Mouse (Mus musculus): Measurements from ENCODE around the gene Kctd6.
"Not testable (repeated sequence)": the region's sequence is repeated elsewhere in the genome, so short reads cannot be mapped to it uniquely, and the experiment has no call there.

Kctd6 gene

DNA sequence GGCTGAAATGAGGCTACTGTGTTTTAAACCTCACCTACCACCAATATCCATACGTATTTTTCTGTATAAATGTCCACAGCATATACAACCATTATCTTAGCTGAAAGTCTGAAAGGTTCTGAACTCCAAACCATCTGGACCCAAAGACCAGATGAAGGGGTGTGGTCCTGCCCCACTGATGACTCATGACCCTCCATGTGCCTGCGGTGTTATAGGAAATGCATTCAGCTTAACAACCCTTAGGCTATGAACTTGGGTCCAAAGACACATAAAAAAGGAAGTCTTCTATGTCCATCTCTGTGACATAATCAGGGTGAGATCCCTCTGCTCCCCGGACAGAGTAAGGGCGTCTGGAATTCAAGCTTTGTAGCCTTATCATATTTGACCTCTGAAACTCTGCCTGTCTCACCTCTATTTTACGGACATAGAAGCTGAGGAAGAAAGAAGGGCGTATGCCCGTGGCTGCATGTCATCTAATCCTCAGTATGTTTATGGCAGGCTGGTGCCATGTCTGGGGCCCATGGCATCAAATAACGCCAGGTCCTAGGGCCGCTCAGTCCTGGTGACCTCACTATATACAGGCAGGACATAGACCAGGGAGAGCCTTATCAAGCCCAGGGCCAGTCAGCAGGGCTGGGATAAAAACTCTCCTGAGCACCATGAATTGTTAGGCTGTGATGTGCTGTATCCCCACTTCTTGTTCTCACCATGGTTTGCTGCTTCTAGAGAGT, 36.4 kb downstream of the Kctd6 start:
- DNase-seq (ENCODE audit: low read depth, low spot score) = no peak

DNA sequence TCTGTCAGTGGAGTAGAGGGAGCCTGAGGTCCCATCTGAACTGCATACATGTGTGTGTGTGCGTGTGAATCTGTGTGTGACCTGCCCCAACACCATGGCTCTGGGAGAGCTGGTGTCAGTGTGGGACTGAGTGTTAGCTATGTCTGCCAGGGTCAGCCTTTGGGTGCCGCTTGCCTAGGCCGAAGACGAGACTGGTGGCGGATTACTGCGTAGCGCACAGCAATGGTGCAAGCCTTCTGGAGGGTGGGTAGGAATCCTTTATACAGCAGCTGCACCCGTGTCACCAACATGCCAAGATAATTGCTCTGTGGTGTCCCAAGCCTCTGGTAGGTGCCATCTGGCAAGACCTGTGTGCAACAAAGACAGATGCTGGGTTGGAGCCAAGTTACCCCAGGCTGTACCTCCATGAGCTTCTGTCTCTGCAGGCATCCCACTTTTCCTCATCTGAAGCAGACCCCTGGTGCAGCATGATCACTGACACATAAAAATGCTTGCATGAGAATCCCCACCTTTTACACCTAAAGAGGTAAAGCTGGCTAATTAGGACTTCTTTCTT, 37.5 kb downstream of the Kctd6 start:
- DNase-seq (ENCODE audit: low read depth, low spot score) = no peak

DNA sequence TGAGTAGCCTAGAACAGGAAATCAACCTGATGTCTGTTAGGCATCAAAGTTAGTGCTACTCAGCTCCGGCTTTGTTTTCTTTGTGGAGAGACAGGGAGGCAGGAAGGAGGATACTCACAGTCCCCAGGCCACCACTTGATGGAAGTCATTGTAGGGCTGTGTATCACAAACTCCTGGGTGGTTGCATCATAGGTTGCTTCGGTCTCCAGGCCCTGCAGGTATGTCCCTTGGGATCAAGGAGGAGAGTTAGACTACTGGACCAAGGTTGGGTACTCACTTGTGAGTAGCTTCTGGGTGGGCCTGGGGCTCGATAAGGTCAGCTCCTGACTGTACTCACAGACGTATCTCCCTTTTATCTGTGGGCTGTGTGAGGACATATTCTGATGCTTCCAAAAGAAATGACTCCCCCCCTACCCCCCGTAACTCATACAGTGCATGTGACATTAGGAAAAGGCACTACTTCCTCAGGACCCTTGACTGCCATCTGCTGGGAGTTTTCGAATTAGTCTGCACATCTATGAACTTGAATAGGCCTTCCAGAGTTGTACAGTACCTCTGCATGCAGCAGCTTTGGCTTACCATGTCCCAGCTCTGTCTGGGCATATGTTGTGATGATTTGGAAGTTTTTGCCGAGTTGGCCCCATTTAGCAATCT, 41.3 kb downstream of the Kctd6 start:
- DNase-seq (ENCODE audit: low read depth, low spot score) = peak; percentile 29

DNA sequence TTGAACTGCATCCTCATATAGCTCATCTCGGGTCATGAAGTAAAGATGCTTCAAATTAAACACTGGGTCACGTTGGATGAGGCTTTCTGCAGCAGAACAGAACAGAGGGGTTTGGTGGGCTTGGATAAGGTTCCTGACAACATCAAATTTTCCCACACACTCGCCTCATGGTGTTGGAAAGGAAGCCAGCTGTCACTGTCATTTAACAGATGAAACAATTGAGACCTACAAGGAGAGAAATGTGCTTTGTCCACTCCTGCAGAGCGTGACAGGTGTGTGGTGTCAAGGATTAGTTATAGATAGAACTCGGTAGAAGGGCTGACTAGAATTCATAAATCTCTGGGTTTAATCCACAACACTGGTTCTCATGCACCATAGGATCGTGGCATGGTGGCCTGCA, 42.1 kb downstream of the Kctd6 start:
- DNase-seq (ENCODE audit: low read depth, low spot score) = no peak

DNA sequence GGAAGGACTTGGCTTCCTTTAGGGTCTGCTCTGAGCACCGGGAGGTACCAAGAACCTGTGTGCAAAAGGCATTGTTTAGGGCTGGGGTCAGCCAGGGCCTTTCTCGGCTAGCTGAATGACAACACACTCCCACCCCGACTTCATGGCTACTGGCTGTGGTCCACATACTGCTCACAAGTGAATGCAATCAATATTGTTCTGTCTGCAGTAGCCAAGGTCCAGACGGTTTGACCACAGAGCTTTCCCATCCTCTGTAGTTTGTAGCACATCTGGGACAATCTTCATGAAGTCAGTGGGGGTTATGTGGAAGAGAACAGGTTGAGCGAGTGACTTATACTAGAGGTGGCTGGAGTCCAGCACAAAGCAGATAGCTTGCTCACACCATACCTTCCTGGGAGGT, 42.9 kb downstream of the Kctd6 start:
- DNase-seq (ENCODE audit: low read depth, low spot score) = no peak

DNA sequence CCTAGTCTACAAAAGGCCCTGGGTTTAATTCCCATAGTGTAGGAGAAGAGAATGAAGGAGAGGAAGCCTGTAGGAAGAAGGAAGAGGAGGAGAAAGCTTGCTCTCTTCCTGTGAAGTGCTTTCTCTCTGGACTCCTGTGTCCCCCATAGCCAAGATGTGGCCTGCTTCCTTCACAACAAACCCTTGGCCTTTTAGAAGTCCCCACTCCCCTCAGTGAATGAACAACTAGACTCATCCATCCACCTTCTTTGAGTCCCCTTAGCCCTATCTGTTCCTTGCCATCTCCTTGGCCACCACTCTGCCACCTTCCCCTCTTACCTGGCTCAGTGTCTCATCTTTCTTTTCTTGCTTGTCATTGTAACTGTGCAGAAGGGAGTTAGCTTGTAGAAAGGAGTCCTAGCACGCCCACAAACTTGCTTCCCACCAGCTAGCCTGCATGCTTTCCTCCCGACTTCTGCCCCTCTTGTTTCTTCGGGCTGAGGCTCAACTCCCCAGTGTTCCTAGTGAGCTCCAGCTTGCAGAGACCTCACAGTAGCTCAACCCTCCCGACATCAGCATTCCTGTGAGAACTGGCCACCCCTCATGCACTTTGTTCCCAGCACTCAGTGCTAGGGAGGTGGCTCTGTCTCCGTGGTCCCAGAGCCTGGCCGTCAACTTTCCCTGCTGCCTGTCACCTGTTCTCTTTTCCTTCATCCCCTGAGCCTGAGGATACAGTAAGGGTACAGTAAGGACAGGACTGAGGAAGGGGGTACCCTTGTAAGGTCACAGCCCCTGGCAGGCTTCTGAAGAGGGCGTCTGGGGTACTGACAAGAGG, 43.8 kb downstream of the Kctd6 start:
- DNase-seq (ENCODE audit: low read depth, low spot score) = no peak

DNA sequence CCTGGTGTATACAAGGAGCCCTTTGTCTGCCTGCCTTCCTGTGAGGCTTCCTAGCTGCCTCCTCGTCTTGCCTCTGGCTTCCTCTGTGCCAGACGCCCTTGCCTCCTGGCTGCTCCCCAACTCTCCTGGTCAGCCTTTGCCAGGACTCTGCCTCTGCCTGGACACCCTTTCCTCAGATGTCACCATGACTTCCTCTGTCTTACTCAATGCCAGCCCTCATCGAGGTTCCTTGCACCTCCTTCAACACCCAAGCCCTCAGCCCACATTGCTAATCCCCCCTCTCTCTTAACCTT, 44.3 kb downstream of the Kctd6 start:
- DNase-seq (ENCODE audit: low read depth, low spot score) = no peak

DNA sequence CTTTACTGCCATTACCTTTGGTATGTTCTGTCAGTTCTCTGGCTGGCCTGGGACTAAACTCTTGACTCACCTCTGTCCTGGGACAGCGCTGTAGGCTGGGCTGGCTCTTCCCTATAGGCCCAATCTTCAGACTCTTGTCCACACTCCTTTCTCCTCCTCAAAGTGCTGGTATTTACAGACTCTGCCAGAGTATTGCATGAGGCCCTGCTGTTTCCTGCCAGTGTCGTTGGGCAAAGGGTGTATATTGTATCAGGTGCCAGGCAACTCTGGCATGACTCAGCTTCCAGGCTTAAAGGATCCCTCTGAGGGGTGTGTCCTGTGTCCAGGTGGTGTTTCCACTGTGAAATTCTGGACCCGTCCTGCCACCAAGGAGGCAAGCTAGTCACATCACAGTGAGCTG, 44.8 kb downstream of the Kctd6 start:
- DNase-seq (ENCODE audit: low read depth, low spot score) = no peak

DNA sequence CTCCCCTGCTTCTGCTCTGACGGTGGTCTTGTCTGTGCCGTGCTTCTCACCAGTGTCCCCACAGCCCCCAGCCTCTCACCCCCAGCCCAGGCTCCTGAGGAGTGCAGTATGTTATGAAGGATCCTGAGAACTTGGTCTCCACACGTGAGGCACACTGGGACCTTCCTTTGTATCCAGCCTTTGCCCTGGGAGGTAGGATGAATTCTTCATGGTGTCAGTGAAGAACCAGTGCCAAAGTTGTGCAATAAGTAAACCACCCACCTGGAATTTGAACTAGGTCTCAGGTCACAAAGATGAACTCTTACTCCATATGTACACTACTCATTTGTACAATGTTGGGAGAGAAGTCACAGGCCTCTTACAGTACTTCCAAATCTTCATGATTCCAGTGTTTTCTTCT, 45.2 kb downstream of the Kctd6 start, which contains the start of gene Acox2:
Acox2 (minus strand) TSS at position 188 of the 400 bp plus-strand sequence.
- no peak for DNase-seq (ENCODE audit: low read depth, low spot score)

DNA sequence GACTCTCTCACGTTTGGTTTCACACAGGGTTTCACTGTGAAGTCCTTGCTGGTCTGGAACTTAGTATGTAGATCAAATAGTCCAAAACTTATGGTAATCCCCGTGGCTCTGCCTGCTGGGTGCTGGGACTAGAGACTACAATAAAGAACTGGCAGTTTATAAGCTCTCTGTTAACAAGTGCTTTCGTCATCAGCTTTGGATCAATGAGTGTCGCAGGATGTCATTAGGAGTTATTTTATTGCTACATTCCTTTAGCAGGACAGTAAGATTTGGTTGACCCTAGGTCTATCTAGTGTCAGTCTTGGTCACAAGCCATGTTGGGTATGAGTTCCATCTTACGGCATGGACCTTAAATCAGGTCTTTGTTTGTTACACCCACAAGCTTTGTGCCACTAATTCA, 46.3 kb downstream of the Kctd6 start:
- no peak for DNase-seq (ENCODE audit: low read depth, low spot score)

DNA sequence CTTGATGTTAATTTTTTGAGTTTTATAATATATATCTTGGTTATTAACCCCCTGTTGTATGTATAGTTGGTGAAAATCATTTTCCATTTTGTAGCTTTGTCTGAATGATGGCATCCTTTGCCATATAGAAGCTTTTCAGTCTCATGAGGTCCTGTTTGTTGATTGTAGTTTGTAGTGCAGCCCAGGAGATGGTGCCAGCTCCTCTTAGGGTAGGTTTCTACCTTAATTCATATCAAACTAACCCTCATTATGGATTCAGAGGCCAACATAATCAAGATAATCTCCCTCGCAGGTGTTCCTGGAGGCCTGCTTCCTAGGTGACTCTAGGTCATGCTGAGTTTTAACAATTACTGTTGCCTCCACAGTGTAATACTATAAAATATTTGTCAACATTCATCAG, 48.3 kb downstream of the Kctd6 start:
- no peak for DNase-seq (ENCODE audit: low read depth, low spot score)

DNA sequence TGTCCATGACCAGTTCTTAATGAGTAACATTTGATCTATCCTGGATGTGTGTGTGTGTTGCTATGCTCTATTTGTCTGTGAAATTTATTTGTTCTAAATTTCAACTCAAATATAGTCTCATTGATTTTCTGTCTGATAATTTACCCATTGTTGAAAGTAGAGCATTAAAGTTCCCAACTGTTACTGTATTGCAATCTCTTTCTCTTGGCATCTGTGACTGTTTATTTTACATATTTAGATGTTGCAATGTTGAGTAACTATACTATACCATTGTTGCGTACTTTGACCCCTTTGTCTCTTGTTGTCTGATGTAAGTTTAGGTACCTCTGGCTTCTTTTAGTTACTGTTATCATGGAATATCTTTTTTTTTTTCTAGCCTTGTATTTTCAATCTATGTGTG, 50.4 kb downstream of the Kctd6 start:
- no peak for DNase-seq (ENCODE audit: low read depth, low spot score)

DNA sequence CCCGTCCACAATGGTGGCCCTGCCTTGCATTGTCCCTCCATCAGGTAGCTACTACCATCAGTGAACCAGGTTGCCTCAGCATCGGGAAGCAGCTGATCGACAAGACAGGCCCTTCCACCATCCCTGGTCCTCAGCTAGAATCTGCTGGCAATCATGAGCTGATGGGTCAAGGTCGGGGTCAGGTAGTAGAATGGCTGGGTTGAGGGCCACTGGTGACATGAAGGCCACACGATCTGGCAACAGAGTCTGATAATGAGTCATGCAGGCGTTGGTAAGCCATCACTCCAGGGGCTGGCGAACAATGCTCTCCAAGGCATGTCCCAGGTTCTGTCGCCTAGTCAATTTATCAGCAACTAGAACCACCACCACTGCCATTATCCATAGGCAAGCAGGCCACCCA, 57.3 kb downstream of the Kctd6 start:
- not testable (repeated sequence) for DNase-seq (ENCODE audit: low read depth, low spot score)
